Mouse (Mus musculus): ENCODE measurements around the gene a.
A peak's percentile ranks its signal among the peaks of the same experiment; 100 is the strongest.
"Not testable (repeated sequence)": the region's sequence is repeated elsewhere in the genome, so short reads cannot be mapped to it uniquely, and the experiment has no call there.

a gene

GRCm38 (mm10) chr2:154928298-154928697 is 137.1 kb downstream of the a start:
- DNase-seq, result no peak

- DNase-seq, result no peak
These were observed 142.7 kb downstream of the a start for GRCm38 (mm10) chr2:154933884-154934283.

- DNase-seq, result no peak
These were observed 144.9 kb downstream of the a start for GRCm38 (mm10) chr2:154936106-154936505.

- DNase-seq, result no peak
These were observed 145.4 kb downstream of the a start for GRCm38 (mm10) chr2:154936536-154937155.

- DNase-seq, result no peak
These were observed 146.6 kb downstream of the a start for GRCm38 (mm10) chr2:154937547-154938390.

GRCm38 (mm10) chr2:154941952-154942351 is 150.8 kb downstream of the a start:
- DNase-seq, result no peak

GRCm38 (mm10) chr2:154942546-154942945 is 151.3 kb downstream of the a start:
- no peak for DNase-seq

- peak; percentile 80 for DNase-seq
These were observed 151.9 kb downstream of the a start for GRCm38 (mm10) chr2:154943101-154943500.

- DNase-seq, result no peak
These were observed 155.7 kb downstream of the a start for GRCm38 (mm10) chr2:154946921-154947320.

- no peak for DNase-seq
These were observed 158.2 kb downstream of the a start for GRCm38 (mm10) chr2:154949352-154949751.

GRCm38 (mm10) chr2:154949877-154950276 is 158.7 kb downstream of the a start:
- DNase-seq, result no peak

- DNase-seq, result no peak
These were observed 159.4 kb downstream of the a start for GRCm38 (mm10) chr2:154950601-154951000.

- DNase-seq, result no peak
These were observed 168.3 kb downstream of the a start for GRCm38 (mm10) chr2:154959486-154959885.

GRCm38 (mm10) chr2:154959909-154960308 is 168.7 kb downstream of the a start:
- no peak for DNase-seq

GRCm38 (mm10) chr2:154963176-154963575 is 172.0 kb downstream of the a start:
- DNase-seq, result no peak

GRCm38 (mm10) chr2:154969740-154970397 is 178.7 kb downstream of the a start:
- not testable (repeated sequence) for DNase-seq

GRCm38 (mm10) chr2:154971919-154972692 is 180.9 kb downstream of the a start:
- no peak for DNase-seq

- no peak for DNase-seq
These were observed 181.8 kb downstream of the a start for GRCm38 (mm10) chr2:154972981-154973380.

- DNase-seq, result no peak
These were observed 195.4 kb downstream of the a start for GRCm38 (mm10) chr2:154986609-154987008.

GRCm38 (mm10) chr2:154991411-154991810 is 200.2 kb downstream of the a start:
- no peak for DNase-seq

GRCm38 (mm10) chr2:154992083-154992482 is 200.9 kb downstream of the a start:
- DNase-seq, result no peak

- no peak for DNase-seq
These were observed 214.3 kb downstream of the a start for GRCm38 (mm10) chr2:155005491-155005890.

GRCm38 (mm10) chr2:155011086-155011656 is 220.0 kb downstream of the a start:
- DNase-seq, result no peak

Data from cerebellum, adult 8-10 months (tissue).